Mouse (Mus musculus) adrenal gland, postnatal 36 days (tissue): ENCODE measurements around the gene Olfr572. TPM values are rescaled to one million over a fixed set of nuclear protein-coding genes. Genes with fewer than 3 reads are reported as not detected.

ENCODE experiments used
- DNase-seq, 2 experiments: peaks; one replicate each; pipeline ENCODE4 v3.0.0; 2021; ENCODE audit warnings: mixed read lengths in 1 of 2
- long read RNA-seq, 2 experiments: library from polyadenylated mRNA; stranded (forward); transcript quantifications; one replicate each; pipeline ENCODE4 v2.0.0; 2021; ENCODE audit warnings: borderline sequencing depth in 2 of 2
- total RNA-seq, 2 experiments: library from RNA; stranded (reverse); gene quantifications; 2 replicates each; pipeline ENCODE4 v1.2.3; 2021

The Olfr572 gene
- not detected for total RNA-seq
- long read RNA-seq, experiment 1, result 0 reads
- long read RNA-seq, experiment 2, result 0 reads

DNA sequence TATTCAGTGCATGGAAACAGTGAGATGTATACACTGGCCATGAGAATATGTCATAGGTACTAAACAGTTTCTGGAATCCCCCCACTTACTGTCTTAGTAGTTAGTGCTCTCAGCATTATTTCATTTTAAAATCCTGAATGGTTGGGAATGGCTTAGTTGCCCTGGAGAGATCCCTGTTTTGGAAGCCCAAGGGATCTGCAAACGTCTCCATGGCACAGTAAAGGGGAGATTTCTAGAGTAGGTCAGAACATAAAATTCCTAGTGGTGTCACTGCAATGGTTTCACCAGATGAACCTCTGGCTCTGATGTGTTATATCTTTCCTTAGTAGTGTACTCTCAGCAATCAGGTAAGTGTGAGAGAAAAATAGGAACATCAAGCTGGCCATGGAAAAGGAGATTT, at the start of gene Olfr572:
TSS of gene Olfr572 (plus strand) at position 301 of the 400 bp plus-strand sequence.
- no peak for DNase-seq

DNA sequence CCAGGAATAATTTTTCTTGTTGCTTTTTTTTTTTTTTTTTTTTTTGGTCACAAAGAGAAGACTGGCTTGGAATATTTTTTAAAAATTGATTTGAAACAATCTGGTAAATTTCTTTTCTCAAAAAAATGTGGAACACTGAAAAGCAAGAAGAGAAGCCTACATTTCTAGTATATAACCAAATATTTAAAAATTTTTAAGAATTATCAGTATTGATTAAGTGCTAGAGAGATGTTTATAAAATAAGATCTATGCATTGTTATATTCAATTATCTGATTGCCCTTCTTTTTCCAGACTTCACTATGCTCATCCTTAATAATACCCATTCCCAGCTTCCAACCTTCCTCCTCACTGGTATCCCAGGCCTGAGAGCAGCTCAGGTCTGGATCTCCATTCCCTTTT, 47.4 kb upstream of the Olfr572 start, which contains the start of gene Olfr568:
TSS of gene Olfr568 (plus strand) at position 301 of the 400 bp plus-strand sequence.
- DNase-seq, result no peak

DNA sequence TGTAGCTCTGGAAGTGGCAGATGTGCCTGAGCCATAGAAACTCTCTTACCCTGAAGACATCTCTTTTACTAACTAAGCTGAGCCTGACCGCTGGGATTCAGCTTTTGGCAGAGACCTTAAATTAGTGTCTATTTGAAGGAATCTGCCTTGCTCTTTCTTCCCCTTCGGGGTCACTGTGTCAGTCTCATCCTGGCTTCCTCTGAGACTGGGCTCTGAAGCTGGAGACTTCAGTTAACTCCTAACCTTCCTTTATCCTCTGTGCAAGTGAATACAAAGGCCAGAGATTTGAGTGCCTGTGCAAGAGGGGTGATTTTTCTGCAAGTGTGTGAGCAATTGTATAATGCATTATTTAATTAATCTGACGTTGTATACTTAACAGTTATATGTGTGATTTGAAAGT, 33.4 kb upstream of the Olfr572 start, which contains the start of gene Olfr569:
TSS of gene Olfr569 (minus strand) at position 101 of the 400 bp plus-strand sequence.
- DNase-seq, result no peak

DNA sequence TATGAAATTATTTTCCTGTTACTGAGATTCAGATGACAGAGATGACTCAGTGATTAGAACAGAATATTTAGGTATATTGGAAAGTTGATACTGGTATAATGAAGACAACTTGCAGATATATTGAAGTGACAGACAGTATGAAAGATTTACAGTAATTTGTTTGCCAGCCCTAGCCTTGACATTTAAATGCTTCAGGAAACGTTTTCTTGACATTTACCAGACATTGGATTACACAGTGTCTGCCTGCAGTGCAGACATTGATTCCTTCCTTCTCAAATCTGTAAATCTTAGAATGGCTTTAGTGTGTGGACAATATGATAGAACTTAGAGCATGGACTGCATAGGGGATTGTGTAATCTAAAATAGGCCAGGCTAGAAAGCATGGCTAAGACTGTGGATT, 8.9 kb upstream of the Olfr572 start:
- no peak for DNase-seq

DNA sequence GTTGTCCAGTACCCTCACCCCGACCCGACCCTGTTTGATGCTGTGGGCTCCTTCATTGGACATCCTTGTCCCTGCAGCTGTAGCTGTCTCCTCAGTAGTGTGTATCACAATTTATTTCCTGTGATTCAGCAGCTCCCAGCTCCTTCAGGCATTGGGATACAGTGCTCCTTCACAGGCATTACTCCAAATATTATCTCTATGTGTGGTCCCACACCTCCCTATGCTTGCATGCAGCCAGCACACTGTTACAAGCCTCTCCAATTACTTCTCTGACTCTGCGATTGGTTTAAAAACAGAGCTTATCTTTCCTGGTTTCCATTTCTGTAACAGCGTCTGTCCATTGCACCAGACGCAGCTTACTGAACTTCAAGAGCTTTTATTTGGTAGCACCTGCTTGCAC, 7.8 kb upstream of the Olfr572 start:
- DNase-seq, result no peak

DNA sequence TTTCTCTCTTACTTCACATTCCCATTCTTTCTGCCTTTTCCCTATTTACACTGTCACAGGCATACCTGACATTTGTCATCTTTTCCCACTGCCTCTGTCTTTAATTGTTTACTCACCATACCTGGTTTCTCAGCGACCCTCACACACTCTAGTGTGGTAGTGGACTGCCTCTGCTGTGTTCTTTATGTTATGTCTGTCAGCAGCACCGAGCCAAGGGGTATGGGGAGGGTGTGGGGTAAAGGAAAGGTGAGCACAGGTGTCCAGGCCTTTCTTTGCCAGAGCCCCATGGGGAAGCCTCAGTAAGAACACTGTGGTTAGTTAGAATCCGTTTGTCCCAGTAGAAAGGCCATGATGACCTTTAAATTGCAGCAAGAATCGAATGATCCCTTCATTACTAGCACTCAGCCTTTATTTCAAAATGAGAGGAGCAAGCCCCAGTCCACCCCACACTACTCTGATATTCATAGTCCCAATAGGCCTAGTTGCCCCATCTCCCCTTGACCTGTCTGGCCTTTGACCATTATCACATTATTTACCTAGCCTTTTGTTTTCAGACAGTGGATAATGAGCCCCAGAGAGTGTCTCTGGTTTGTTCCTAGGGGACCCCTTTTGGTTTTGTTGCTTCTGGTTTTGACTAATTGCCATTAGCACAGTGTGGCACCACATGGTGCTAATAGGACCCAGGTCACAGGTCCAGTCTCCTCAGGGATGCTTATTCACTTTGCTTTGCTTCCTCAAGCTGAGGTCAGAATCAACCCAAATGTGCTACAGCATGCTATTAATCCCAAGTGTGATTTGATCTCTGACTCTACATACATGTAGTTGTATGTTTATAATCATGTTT, 7.0 kb upstream of the Olfr572 start, which contains the start of gene Olfr571:
TSS of gene Olfr571 (minus strand) at position 505 of the 844 bp plus-strand sequence.
- DNase-seq, result no peak

DNA sequence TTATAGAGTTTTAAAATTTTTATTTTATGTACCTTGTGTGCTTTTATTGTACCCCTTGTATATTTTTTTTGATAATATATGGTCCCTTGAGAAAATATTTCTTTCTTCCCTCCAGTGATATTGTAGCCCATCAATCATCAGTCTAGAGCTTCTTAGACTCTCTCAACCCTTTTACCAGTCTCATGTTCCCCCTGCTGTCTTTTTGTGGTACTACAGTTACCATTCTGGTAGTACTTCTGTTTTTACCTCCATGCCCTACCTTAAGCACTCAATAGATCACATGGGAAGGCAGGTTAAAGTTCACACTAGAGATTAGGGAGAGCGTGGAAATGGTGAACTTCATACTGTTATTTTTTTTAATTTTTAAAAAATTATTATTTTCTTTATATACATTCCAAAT, 4.6 kb upstream of the Olfr572 start:
- peak in 1 of 2 experiments; percentile 29 for DNase-seq

DNA sequence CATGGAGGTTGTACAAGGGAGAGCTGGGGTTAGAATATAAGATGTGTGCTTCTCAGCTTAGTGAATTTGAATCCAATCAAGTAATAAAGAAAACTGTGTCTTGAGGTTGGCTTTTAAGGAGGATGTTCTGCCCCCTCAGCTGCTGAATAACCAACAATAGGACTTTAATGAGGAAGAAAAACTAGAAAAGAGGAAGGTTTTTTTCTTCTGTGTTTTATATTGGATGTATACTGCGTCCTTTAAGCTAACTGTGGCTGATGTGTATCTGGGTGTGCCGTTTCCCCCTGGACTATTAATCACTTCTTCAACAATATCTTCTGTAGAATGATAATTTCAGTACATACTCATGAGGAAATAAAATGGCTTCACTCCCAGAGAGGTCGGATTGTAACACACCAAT, 2.9 kb downstream of the Olfr572 start:
- no peak for DNase-seq

DNA sequence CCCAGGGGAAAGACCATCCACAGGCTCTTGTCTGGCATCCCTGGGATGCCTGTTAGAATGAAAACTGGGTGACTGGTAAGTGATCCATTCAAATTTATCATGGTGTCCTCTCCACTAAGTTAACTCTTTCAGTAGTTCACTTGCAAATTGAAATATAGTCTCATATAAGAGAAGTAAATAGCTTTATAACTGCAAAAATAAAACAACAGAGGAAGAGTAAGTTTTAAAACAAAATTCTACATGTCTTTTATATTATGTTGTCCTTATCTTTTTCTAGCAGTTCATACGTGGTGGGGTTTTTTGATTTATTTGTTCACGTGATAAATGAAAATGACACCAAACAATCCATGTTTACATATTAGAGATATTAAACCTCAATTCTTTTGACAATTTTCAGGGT, 18.3 kb downstream of the Olfr572 start, which contains the start of gene Olfr573-ps1:
TSS of gene Olfr573-ps1 (minus strand) at position 101 of the 400 bp plus-strand sequence.
- DNase-seq, result no peak

DNA sequence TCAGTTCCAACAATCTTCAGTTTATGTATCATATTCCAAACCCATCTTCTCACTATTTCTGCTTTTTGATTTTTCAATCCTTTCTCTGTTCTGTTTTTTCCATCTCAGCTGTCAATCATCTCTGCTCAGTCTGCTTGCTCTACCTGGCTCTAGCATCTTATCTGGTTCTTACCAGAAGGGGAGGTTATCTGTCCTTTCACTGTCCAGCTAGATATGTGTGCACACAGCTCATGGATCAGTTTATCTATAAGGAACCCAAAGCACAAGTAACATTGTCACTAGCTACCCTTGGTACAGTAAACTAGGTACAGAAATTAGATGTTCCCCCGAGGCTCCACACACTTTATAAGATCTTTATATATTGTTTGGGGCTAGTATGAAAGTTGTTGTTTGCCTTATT, 19.2 kb downstream of the Olfr572 start:
- no peak for DNase-seq

DNA sequence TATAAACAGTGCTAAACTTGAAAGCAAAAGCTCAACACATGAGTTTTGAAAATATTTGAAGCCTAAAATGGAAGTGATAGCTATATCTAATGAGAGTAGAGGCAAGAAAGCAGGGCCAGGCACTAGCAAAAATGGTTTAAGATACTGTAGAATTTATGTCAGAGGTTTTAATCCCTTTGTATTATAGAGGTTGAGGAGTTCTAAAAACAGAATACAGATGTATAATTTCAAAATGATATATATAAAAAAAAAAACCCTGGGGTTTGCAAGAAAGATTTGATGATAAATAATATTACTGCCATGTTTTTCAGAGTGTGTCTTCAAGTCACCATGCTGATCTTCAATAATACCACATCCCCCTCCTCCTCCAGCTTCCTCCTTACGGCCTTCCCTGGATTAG, 24.0 kb downstream of the Olfr572 start, which contains the start of gene Olfr574:
TSS of gene Olfr574 (plus strand) at position 301 of the 400 bp plus-strand sequence.
- no peak for DNase-seq

DNA sequence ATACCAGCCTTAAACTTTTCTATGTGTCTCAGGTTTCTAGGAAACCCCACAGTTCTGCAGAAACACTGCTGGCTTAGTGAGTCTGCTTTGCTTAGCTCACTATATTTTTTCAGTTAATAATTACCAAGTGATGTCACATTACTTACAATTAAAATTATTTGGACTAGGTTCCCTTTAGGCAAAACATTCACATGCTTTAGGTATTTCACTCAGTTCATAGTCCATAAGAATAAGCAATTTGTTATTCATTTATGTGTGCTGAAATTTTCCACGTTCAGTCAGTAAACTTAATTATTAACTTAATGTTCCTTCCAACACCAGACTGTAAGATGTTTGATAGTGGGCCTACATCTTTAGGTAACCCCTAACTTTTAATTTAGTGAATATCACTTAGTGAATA, 26.5 kb downstream of the Olfr572 start:
- DNase-seq, result no peak

DNA sequence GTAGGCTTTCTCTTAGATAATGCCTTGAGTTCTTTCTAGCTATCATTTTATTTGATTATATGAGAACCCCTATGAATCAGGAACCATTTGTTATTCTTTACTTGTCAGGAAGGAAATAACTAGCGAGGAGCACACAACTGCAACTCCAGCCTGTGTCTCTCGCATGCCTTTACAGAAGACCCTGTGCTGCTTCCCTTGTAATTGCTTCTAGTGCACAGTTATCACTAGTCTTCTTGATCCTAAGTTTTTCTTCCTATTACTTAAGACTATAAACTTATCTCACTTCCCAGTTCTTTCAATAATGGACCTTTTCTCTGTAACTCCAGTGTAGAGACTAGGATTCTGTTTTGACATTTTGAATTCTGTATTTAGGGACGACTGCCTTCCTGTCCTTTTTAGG, 33.9 kb downstream of the Olfr572 start:
- no peak for DNase-seq

DNA sequence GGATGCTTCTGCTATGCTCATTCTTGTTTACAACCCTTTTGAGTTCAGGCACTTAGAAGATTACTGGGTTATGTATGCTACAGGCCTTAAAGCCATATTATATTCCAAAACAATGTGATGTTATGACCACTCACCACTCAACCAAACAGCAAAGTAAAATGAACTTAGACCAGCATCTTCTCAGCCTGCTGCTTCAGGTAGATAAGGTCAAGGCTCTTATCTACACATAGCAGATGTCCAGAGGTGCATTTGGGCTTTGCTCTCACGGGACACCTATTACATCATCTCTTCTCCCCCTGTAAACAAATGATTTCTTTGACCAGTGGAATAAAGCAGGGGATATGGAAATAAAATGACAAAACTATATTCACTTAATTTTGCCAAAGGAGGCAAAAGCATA, 34.4 kb downstream of the Olfr572 start, which contains the start of gene Olfr575:
TSS of gene Olfr575 (minus strand) at position 183 of the 400 bp plus-strand sequence.
- DNase-seq, result no peak

DNA sequence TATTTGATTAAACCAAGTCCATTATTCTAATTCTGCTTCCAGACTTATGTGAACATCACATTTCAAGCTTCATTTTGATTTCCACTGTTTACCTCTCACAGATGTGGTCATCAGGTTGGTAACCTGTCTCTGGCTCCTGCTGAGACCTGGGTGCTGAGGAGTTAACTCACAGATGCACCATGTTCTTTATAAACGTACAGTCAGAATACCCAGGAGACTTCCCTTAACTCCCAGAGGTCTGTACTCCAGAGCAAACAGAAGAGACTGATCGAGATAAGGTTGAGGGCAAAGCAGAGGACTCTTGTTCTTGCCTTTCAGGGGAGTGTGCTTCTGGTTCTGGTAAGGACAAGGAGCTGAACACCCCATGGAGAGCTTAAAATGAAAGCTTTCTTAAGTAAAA, 38.2 kb downstream of the Olfr572 start, which contains the start of gene Olfr576:
TSS of gene Olfr576 (plus strand) at position 301 of the 400 bp plus-strand sequence.
- no peak for DNase-seq

DNA sequence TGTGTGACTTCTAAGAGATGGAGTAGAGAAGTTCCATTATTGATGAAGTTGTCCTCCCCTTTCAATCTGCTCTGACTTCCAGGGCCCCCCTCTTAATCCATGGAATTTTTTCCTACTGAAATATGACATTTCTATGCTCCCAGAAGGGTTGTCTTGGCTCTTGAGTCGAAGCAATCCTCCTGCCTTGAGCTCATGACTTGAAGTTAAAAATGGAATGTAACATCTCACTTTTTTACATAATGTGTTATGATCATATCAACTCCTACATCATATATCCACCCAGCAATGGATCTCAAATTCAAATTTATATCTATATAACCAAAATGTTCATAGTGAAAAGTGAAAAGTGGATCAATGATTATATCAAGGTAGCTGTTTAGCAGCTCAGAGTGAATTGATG, 50.2 kb downstream of the Olfr572 start:
- no peak for DNase-seq

DNA sequence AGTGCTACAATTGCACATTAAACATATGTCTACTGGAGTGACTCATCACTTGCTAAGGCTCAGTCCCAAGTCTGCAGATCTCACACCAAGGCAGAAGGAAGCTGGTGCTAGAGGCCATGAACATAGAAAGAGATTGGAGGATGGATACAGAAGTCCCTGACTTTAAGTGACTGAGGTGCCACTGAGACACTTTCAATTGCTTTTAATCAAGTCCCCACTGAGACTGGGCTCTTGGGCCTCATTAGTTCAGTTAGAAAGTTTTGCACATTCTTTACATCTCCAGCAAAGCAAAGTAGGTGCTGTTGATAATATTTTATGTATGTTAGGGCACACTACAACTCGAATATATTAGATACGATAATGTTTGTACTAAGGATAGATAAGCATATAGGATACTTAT, 51.6 kb downstream of the Olfr572 start, which contains the start of gene Olfr577:
TSS of gene Olfr577 (minus strand) at position 101 of the 400 bp plus-strand sequence.
- no peak for DNase-seq

Other genes with a start within 250 kb of the Olfr572 start
- gene Trim68, start 237.1 kb upstream of the Olfr572 start, total RNA-seq, result 1 to 10 TPM; 8.2 to 9.8 TPM
- gene Olfr557, start 228.5 kb upstream of the Olfr572 start, total RNA-seq, result not detected
- under 1 TPM; 0.33 TPM for gene Olfr558, start 222.2 kb upstream of the Olfr572 start, total RNA-seq
- not detected for gene Olfr33, start 205.3 kb upstream of the Olfr572 start, total RNA-seq
- gene Olfr559, start 196.9 kb upstream of the Olfr572 start, total RNA-seq, result not detected
- not detected for gene Olfr560, start 165.0 kb upstream of the Olfr572 start, total RNA-seq
- gene Olfr78, start 164.9 kb upstream of the Olfr572 start, total RNA-seq, result under 1 TPM; 0.20 to 0.26 TPM
- gene Olfr561, start 153.2 kb upstream of the Olfr572 start, total RNA-seq, result not detected
- not detected for gene Olfr564, start 120.9 kb upstream of the Olfr572 start, total RNA-seq
- not detected for gene Olfr566, start 65.6 kb upstream of the Olfr572 start, total RNA-seq
- gene Olfr568, start 47.3 kb upstream of the Olfr572 start, total RNA-seq, result not detected
- not detected for gene Olfr569, start 33.5 kb upstream of the Olfr572 start, total RNA-seq
- gene Olfr570, start 29.8 kb upstream of the Olfr572 start, total RNA-seq, result not detected
- not detected for gene Olfr571, start 6.9 kb upstream of the Olfr572 start, total RNA-seq
- gene Olfr573-ps1, start 18.2 kb downstream of the Olfr572 start, total RNA-seq, result not detected
- not detected for gene Olfr574, start 24.1 kb downstream of the Olfr572 start, total RNA-seq
- gene Olfr575, start 34.4 kb downstream of the Olfr572 start, total RNA-seq, result not detected
- not detected for gene Olfr576, start 38.3 kb downstream of the Olfr572 start, total RNA-seq
- gene Olfr577, start 51.5 kb downstream of the Olfr572 start, total RNA-seq, result not detected
- not detected for gene Olfr578, start 64.9 kb downstream of the Olfr572 start, total RNA-seq
- not detected for gene Olfr582, start 113.6 kb downstream of the Olfr572 start, total RNA-seq
- gene Olfr583, start 126.9 kb downstream of the Olfr572 start, total RNA-seq, result not detected
- not detected for gene Olfr584, start 157.5 kb downstream of the Olfr572 start, total RNA-seq
- not detected for gene Olfr585, start 173.3 kb downstream of the Olfr572 start, total RNA-seq
- not detected for gene Olfr586, start 201.2 kb downstream of the Olfr572 start, total RNA-seq
- gene Olfr588-ps1, start 216.5 kb downstream of the Olfr572 start, total RNA-seq, result not detected
- not detected for gene Olfr589, start 231.9 kb downstream of the Olfr572 start, total RNA-seq